Mouse (Mus musculus) bone marrow macrophage, adult 2 months (primary cell): Measurements from ENCODE around the gene 4933428M09Rik. TPM values are rescaled to one million over a fixed set of nuclear protein-coding genes. Genes with fewer than 3 reads are reported as not detected.
"Not testable (repeated sequence)": the region's sequence is repeated elsewhere in the genome, so short reads cannot be mapped to it uniquely, and the experiment has no call there.

Experiments
- H3K27ac ChIP-seq: 2 replicates; pipeline ENCODE4 v1.5.1; 2012; ENCODE audit warnings: low read depth, low read length; ENCODE audit not compliant: insufficient read depth
- H3K4me1 ChIP-seq: 2 replicates; pipeline ENCODE4 v1.6.1; 2012; ENCODE audit warnings: low read length; ENCODE audit not compliant: control insufficient read depth, insufficient read depth
- H3K4me3 ChIP-seq: 2 replicates; pipeline ENCODE4 v1.5.1; 2012; ENCODE audit warnings: mild to moderate bottlenecking, low read length, moderate library complexity; ENCODE audit not compliant: insufficient read depth
- CTCF ChIP-seq: IDR thresholded peaks from 2 replicates; pipeline ENCODE4 v1.5.1; 2012; ENCODE audit warnings: low read depth, mild to moderate bottlenecking, low read length, moderate library complexity
- POLR2A ChIP-seq: IDR thresholded peaks from 2 replicates; pipeline ENCODE4 v1.6.1; 2012; ENCODE audit warnings: mild to moderate bottlenecking, low read depth, low read length, borderline replicate concordance
- polyA plus RNA-seq: library from polyadenylated mRNA; stranded (reverse); fragments of >200 nt; gene quantifications from 2 replicates; pipeline ENCODE4 v1.2.4, GENCODE M21; 2012; ENCODE audit not compliant: missing spikeins, insufficient read depth, insufficient read length

The 4933428M09Rik gene
- not detected in 2 replicates for polyA plus RNA-seq

GRCm38 (mm10) chrX:139178928-139179327 lies at the start of gene 4933428M09Rik:
4933428M09Rik (plus strand) TSS chrX:139179228.
- no peak within 1 kb of the TSS for H3K4me3 ChIP-seq
- TF ChIP-seq CTCF, result no peak
- no peak for TF ChIP-seq POLR2A
- H3K27ac ChIP-seq, result no peak within 1 kb of the TSS
- H3K4me1 ChIP-seq, result no peaks in the 10 kb centered on the region

DNA sequence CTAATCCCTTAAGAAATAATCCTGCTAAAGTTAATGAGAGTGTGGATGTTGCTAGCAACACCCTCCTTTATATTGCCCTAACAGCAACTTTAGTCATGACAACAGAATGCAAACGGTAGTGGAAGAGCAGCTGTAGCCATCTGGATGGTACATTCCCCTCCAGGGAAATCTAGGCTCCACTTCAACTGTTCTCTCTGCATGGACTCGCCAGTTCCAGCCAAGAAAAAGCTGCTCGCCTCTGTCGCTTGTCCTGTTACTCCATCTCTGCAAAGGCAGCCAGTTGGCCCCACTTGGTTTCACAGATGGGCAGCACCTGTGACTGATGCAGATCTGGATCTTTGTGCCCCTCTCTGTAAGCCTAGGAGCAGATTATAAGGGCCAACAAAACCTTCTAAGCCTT lies 45.0 kb upstream of the 4933428M09Rik start:
- TF ChIP-seq CTCF (no peak), POLR2A (no peak)
- H3K4me1 ChIP-seq, result no peaks in the 10 kb centered on the region
- H3K27ac ChIP-seq, result no peak overlapping the region

GRCm38 (mm10) chrX:139191506-139191905 lies 12.5 kb downstream of the 4933428M09Rik start:
- H3K4me3 ChIP-seq, H3K27ac ChIP-seq, H3K4me1 ChIP-seq: not testable (repeated sequence)

More for the DNA sequence above, 45.0 kb upstream of the 4933428M09Rik start:
- no peak overlapping the region for H3K4me3 ChIP-seq

- TF ChIP-seq CTCF (no peak), POLR2A (no peak)
- H3K4me1 ChIP-seq, result no peaks in the 10 kb centered on the region
- no peak overlapping the region for H3K27ac ChIP-seq
- H3K4me3 ChIP-seq, result no peak overlapping the region
These were observed 15.7 kb downstream of the 4933428M09Rik start for GRCm38 (mm10) chrX:139194572-139195279.

GRCm38 (mm10) chrX:139209191-139209828 lies 30.3 kb downstream of the 4933428M09Rik start:
- H3K27ac ChIP-seq, H3K4me3 ChIP-seq, H3K4me1 ChIP-seq: not testable (repeated sequence)

DNA sequence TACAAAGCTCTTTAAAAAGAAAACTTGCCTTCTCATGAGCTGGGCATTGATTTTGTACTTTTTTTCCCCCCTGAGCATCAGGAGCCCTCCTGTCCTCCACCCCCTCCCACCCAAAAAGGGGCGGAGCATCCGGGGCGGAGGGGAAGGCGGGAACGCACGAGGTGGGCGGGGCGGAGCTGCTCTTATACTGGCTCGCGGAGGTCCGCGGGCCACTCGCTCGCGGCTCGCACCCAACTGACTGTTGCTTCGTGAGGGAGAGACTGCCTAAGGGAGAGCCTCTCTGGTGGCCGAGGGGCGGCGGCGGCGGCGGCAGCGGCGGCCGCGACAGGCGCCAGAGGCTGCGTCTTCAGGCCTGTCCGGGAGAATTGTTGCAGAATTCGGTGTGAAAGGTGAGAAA lies 30.8 kb downstream of the 4933428M09Rik start, which contains the start of gene Mum1l1:
Gene Mum1l1 (plus strand): TSS at position 214 of the 397 bp plus-strand sequence.
- Histone ChIP-seq H3K4me1 (no peaks in the 10 kb centered on the region), H3K4me3 (peak within 1 kb of the TSS; percentile 51), H3K27ac (no peak within 1 kb of the TSS)
- TF ChIP-seq CTCF (no peak), POLR2A (no peak)

DNA sequence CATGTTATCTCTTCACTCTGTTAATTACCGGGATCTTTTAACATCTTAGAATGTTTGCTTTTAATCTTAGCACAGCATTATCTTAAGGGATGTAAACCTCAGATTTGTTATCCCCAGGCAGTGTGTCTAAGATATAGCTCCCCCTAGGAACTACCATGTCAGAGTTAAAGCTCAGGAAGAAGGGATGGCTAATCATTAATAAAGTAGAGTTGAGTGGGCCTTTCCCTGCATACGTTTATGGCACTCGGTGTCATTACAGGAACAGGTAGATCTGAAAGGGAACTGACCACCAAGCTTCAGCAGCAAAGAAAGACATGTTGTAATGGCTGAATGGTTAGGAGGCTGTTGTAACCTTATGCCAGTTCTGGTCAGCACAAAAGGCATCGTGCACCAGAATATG lies 35.7 kb downstream of the 4933428M09Rik start:
- Histone ChIP-seq H3K27ac (no peak overlapping the region), H3K4me3 (no peak overlapping the region), H3K4me1 (no peaks in the 10 kb centered on the region)
- no peak for TF ChIP-seq POLR2A
- TF ChIP-seq CTCF, result no peak

GRCm38 (mm10) chrX:139216409-139216808 lies 37.4 kb downstream of the 4933428M09Rik start:
- H3K27ac ChIP-seq, result no peak overlapping the region
- H3K4me3 ChIP-seq, result no peak overlapping the region
- H3K4me1 ChIP-seq, result no peaks in the 10 kb centered on the region
- TF ChIP-seq POLR2A (no peak), CTCF (no peak)

DNA sequence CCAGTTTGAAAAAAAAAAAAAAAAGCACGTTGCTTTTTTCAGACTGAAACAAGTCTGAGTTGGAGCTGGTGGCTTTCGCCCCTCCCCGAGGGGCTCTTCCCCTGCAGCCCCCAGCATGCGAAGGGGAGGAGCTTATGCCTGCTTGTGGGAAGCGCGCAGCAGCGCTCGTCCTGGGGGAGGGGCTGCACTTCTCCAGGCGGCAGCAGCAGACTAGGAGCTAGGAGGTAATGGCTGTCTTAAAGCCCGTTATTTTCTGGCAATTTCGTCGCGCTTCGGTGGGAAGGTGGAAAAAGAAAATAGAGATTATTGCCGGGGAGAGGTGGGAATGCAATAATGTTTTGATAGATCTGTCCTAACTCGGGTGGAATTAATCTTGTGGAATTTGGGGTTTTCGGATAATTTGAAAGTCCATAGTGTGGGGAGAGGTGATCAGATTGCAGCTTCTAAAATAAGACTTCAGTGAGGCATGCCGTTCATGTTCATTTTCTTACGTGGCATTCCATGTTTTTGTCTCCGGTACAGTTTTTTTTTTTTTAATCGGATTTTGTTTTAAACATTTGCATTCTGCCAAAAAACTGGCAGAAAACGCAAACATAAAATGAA lies 38.1 kb downstream of the 4933428M09Rik start:
- TF ChIP-seq POLR2A (no peak), CTCF (no peak)
- Histone ChIP-seq H3K27ac (no peak overlapping the region), H3K4me1 (no peaks in the 10 kb centered on the region), H3K4me3 (peak overlapping the region; percentile 38)

GRCm38 (mm10) chrX:139217776-139218175 lies 38.7 kb downstream of the 4933428M09Rik start:
- Histone ChIP-seq H3K4me1 (no peaks in the 10 kb centered on the region), H3K27ac (no peak overlapping the region), H3K4me3 (no peak overlapping the region)
- no peak for TF ChIP-seq CTCF
- TF ChIP-seq POLR2A, result no peak
